Mouse (Mus musculus) midbrain, embryonic 14.5 days (tissue): ENCODE measurements at regions not wholly inside any gene's neighbourhood (a gene's known extent, or its start where the extent isn't known, plus 50 kb on each side); places are given as distances from the start of the nearest gene placed in this dataset.

Experiments
- ATAC-seq: fragments of 200-750 bp; cut with Nextera tagmentation; 2 replicates; pipeline ENCODE4 v1.8.0; 2017; ENCODE audit warnings: moderate number of reproducible peaks, moderate library complexity; ENCODE audit not compliant: low FRiP score, low TSS enrichment
- DNase-seq: peaks from one replicate; pipeline ENCODE4 v3.0.0-alpha.2; 2015
- H3K27ac ChIP-seq: fragments of 300-500 bp; sonication (generic); replicated peaks from 2 replicates; pipeline ENCODE4 v1.5.1; 2014; ENCODE audit warnings: mild to moderate bottlenecking, low read depth, low read length, moderate library complexity
- H3K27me3 ChIP-seq: fragments of 300-500 bp; sonication (generic); 2 replicates; pipeline ENCODE4 v1.6.1; 2014; ENCODE audit warnings: low read length, control low read depth, mixed read lengths; ENCODE audit not compliant: control insufficient read depth, insufficient read depth
- H3K36me3 ChIP-seq: fragments of 300-500 bp; sonication (generic); 2 replicates; pipeline ENCODE4 v1.6.1; 2014; ENCODE audit warnings: low read length, control low read depth; ENCODE audit not compliant: control insufficient read depth, insufficient read depth
- H3K4me1 ChIP-seq: fragments of 300-500 bp; sonication (generic); 2 replicates; pipeline ENCODE4 v1.6.1; 2014; ENCODE audit warnings: mild to moderate bottlenecking, antibody characterized with exemption, low read length, control low read depth; ENCODE audit not compliant: control insufficient read depth, insufficient read depth
- H3K4me2 ChIP-seq: fragments of 300-500 bp; sonication (generic); 2 replicates; pipeline ENCODE4 v1.6.1; 2014; ENCODE audit warnings: mild to moderate bottlenecking, low read length, moderate library complexity
- H3K4me3 ChIP-seq: fragments of 300-500 bp; sonication (generic); replicated peaks from 2 replicates; pipeline ENCODE4 v1.5.1; 2014; ENCODE audit warnings: low read depth, low read length
- H3K9ac ChIP-seq: fragments of 300-500 bp; sonication (generic); replicated peaks from 2 replicates; pipeline ENCODE4 v1.6.1; 2014; ENCODE audit warnings: mild to moderate bottlenecking, low read length, moderate library complexity
- H3K9me3 ChIP-seq: fragments of 300-500 bp; sonication (generic); 2 replicates; pipeline ENCODE4 v1.6.1; 2016; ENCODE audit warnings: low read length, control low read depth, mixed read lengths; ENCODE audit not compliant: control insufficient read depth
- WGBS: fragments of 180-500 bp; shearing (Covaris S2); extraction: QIAGEN DNeasy Blood & Tissue Kit; methylation state at CpG from one replicate; pipeline ENCODE4 v1.1.7; 2014; 5-methylcytosine and 5-hydroxymethylcytosine counted together

GRCm38 (mm10) chr3:31368259-31368658, 58.1 kb upstream of the Slc7a14 start:
- Histone ChIP-seq H3K4me1 (no peaks in the 10 kb centered on the region), H3K9me3 (no peaks in the 10 kb centered on the region), H3K27ac (no peak overlapping the region), H3K4me2 (no peak overlapping the region), H3K27me3 (no peaks in the 10 kb centered on the region), H3K36me3 (no peaks in the 10 kb centered on the region), H3K4me3 (no peak overlapping the region), H3K9ac (no peak overlapping the region)
- ATAC-seq (no peak), DNase-seq (no peak)
- 78% methylated on average over 2 of the region's 2 CpGs for WGBS
